Mouse (Mus musculus) CD4-positive, CD25-positive, alpha-beta regulatory T cell, adult 2 months (primary cell): ENCODE data around the gene Taar4.

Experiments used
- DNase-seq: peaks from one replicate; pipeline ENCODE4 v3.0.0-alpha.2; 2012; ENCODE audit warnings: low read depth, low spot score

Taar4 gene

DNA sequence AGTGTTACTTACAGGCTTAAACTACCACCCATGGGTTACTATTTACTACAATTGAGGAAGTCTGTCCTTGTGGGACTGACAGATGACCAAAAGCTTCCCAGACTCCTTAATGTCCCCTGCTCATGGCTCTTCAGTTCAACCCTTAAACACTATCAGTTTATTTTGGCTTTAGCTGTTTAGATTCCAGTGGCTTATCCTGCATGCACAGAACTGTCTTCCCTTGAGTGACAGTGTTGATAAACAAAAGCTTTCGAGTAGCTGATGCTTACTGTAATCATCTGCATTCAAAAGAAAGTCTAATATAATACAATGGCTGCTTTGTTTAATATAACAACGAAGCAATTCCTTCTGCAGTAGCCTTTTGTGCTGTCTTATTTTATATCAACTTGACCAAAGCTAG, 46.7 kb downstream of the Taar4 start:
- DNase-seq: no peak

DNA sequence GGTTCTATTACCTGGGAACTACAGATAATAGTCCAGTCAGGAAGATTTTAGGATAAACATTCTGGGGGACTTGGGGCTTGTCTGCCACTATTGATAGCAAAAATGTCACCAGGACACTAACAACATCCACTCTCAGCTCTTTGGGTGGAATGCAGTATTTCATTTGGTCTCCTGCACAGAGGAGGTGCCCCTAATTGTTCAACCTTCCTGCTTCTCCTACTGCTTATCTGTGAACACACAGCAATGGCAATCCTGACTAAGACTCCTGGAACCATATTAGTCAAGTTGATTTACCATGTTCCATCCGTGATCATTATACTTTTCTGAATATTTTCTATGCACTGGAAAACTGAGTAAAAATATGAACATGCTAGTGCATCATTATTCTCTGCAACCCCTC, 47.8 kb downstream of the Taar4 start:
- no peak for DNase-seq
